Mouse (Mus musculus) lung, embryonic 14.5 days (tissue): ENCODE results near the gene Tff2. TPM values are rescaled to one million over a fixed set of nuclear protein-coding genes. Genes with fewer than 3 reads are reported as not detected.

ENCODE experiments used
- ATAC-seq: fragments of 200-750 bp; cut with Nextera tagmentation; 2 replicates; pipeline ENCODE4 v1.8.0; 2017; ENCODE audit warnings: mild to moderate bottlenecking, moderate TSS enrichment, moderate library complexity; ENCODE audit not compliant: insufficient read depth
- DNase-seq: peaks from one replicate; pipeline ENCODE4 v3.0.0-alpha.2; 2015
- H3K27ac ChIP-seq: fragments of 300-500 bp; sonication (generic); 2 replicates; pipeline ENCODE4 v1.5.1; 2014; ENCODE audit warnings: low read depth, mild to moderate bottlenecking, moderate library complexity
- H3K27me3 ChIP-seq: fragments of 300-500 bp; sonication (generic); 2 replicates; pipeline ENCODE4 v1.6.1; 2014; ENCODE audit warnings: low read length, control low read depth; ENCODE audit not compliant: insufficient read depth
- H3K36me3 ChIP-seq: fragments of 300-500 bp; sonication (generic); 2 replicates; pipeline ENCODE4 v1.6.1; 2014; ENCODE audit warnings: control low read depth; ENCODE audit not compliant: insufficient read depth
- H3K4me1 ChIP-seq: fragments of 300-500 bp; sonication (generic); 2 replicates; pipeline ENCODE4 v1.6.1; 2014; ENCODE audit warnings: antibody characterized with exemption, control low read depth; ENCODE audit not compliant: insufficient read depth
- H3K4me2 ChIP-seq: fragments of 300-500 bp; sonication (generic); 2 replicates; pipeline ENCODE4 v1.6.1; 2014; ENCODE audit warnings: mild to moderate bottlenecking
- H3K4me3 ChIP-seq: fragments of 300-500 bp; sonication (generic); 2 replicates; pipeline ENCODE4 v1.5.1; 2014; ENCODE audit warnings: low read depth, low read length
- H3K9ac ChIP-seq: fragments of 300-500 bp; sonication (generic); 2 replicates; pipeline ENCODE4 v1.6.1; 2014
- H3K9me3 ChIP-seq: fragments of 300-500 bp; sonication (generic); 2 replicates; pipeline ENCODE4 v1.6.1; 2016; ENCODE audit warnings: low read depth, low read length, control low read depth
- CTCF ChIP-seq: IDR thresholded peaks from 2 replicates; pipeline ENCODE4 v1.5.1; 2016; ENCODE audit warnings: antibody characterized with exemption, low read depth
- WGBS: fragments of 180-500 bp; shearing (Covaris S2); extraction: QIAGEN DNeasy Blood & Tissue Kit; methylation state at CpG from one replicate; pipeline ENCODE4 v1.1.7; 2014; 5-methylcytosine and 5-hydroxymethylcytosine counted together
- polyA plus RNA-seq: library from polyadenylated mRNA; unstranded; fragments of >200 nt; fragmentation: Nextera tagmentation; extraction: Ambion mirVana; gene quantifications from 2 replicates; pipeline ENCODE4 v1.2.1, GENCODE M21; 2014

Gene Tff2
- polyA plus RNA-seq, 1 experiment from 2014 or later: not detected

GRCm38 (mm10) chr17:31160291-31160690 is 16.2 kb upstream of the Tff2 start:
- no peaks in the 10 kb centered on the region for H3K27me3 ChIP-seq
- DNase-seq (no peak), ATAC-seq (no peak)
- no peaks in the 10 kb centered on the region for H3K9me3 ChIP-seq
- H3K27ac ChIP-seq: no peak overlapping the region
- H3K4me1 ChIP-seq: no peaks in the 10 kb centered on the region
- no peak for TF ChIP-seq CTCF
- WGBS: 83% methylated on average over 4 of the region's 4 CpGs
- no peak overlapping the region for H3K4me2 ChIP-seq
- H3K36me3 ChIP-seq: no peaks in the 10 kb centered on the region
- no peak overlapping the region for H3K9ac ChIP-seq
- H3K4me3 ChIP-seq: no peak overlapping the region

- no peak overlapping the region for H3K4me3 ChIP-seq
- WGBS: 66% methylated on average over 6 of the region's 6 CpGs
- H3K9ac ChIP-seq: no peak overlapping the region
- no peak for DNase-seq
- no peak overlapping the region for H3K4me2 ChIP-seq
- no peaks in the 10 kb centered on the region for H3K9me3 ChIP-seq
- TF ChIP-seq CTCF: no peak
- no peak for ATAC-seq
- no peak overlapping the region for H3K27ac ChIP-seq
- no peaks in the 10 kb centered on the region for H3K4me1 ChIP-seq
- no peaks in the 10 kb centered on the region for H3K36me3 ChIP-seq
- H3K27me3 ChIP-seq: no peaks in the 10 kb centered on the region
These were observed 13.8 kb upstream of the Tff2 start for GRCm38 (mm10) chr17:31157921-31158320.

GRCm38 (mm10) chr17:31153785-31154184 is 9.7 kb upstream of the Tff2 start:
- WGBS: 39% methylated on average over 8 of the region's 8 CpGs
- H3K4me1 ChIP-seq: no peaks in the 10 kb centered on the region

GRCm38 (mm10) chr17:31152966-31153499 is 9.0 kb upstream of the Tff2 start:
- Histone ChIP-seq H3K36me3 (no peaks in the 10 kb centered on the region), H3K4me1 (no peaks in the 10 kb centered on the region), H3K4me3 (no peak overlapping the region), H3K9me3 (no peaks in the 10 kb centered on the region), H3K27ac (no peak overlapping the region), H3K4me2 (no peak overlapping the region), H3K27me3 (no peaks in the 10 kb centered on the region), H3K9ac (no peak overlapping the region)
- no peak for TF ChIP-seq CTCF
- ATAC-seq (no peak), DNase-seq (no peak)
- WGBS: 47% methylated on average over 9 of the region's 9 CpGs

More at GRCm38 (mm10) chr17:31153785-31154184, 9.7 kb upstream of the Tff2 start:
- Histone ChIP-seq H3K9me3 (no peaks in the 10 kb centered on the region), H3K27ac (no peak overlapping the region), H3K36me3 (no peaks in the 10 kb centered on the region), H3K4me3 (no peak overlapping the region), H3K27me3 (no peaks in the 10 kb centered on the region), H3K9ac (no peak overlapping the region), H3K4me2 (no peak overlapping the region)
- TF ChIP-seq CTCF: no peak
- DNase-seq (no peak), ATAC-seq (no peak)

GRCm38 (mm10) chr17:31152512-31152911 is 8.4 kb upstream of the Tff2 start:
- no peak for DNase-seq
- Histone ChIP-seq H3K4me3 (no peak overlapping the region), H3K9me3 (no peaks in the 10 kb centered on the region), H3K4me1 (no peaks in the 10 kb centered on the region), H3K4me2 (no peak overlapping the region), H3K36me3 (no peaks in the 10 kb centered on the region), H3K27me3 (no peaks in the 10 kb centered on the region), H3K27ac (no peak overlapping the region), H3K9ac (no peak overlapping the region)
- WGBS: 64% methylated on average over 5 of the region's 5 CpGs
- no peak for ATAC-seq
- no peak for TF ChIP-seq CTCF

- DNase-seq (no peak), ATAC-seq (no peak)
- 74% methylated on average over 9 of the region's 9 CpGs for whole genome bisulfite sequencing
- Histone ChIP-seq H3K27me3 (no peaks in the 10 kb centered on the region), H3K9ac (no peak overlapping the region), H3K27ac (no peak overlapping the region), H3K4me2 (no peak overlapping the region), H3K36me3 (no peaks in the 10 kb centered on the region), H3K4me1 (no peaks in the 10 kb centered on the region; the same call in 1 of the 2 replicates), H3K4me3 (no peak overlapping the region), H3K9me3 (no peaks in the 10 kb centered on the region)
- TF ChIP-seq CTCF: no peak
These were observed 1.9 kb upstream of the Tff2 start for GRCm38 (mm10) chr17:31145998-31146397.

- no peak for ATAC-seq
- Histone ChIP-seq H3K27ac (no peak overlapping the region), H3K4me3 (no peak overlapping the region), H3K9ac (no peak overlapping the region), H3K4me2 (no peak overlapping the region), H3K4me1 (no peaks in the 10 kb centered on the region; the same call in 1 of the 2 replicates), H3K27me3 (no peaks in the 10 kb centered on the region), H3K36me3 (no peaks in the 10 kb centered on the region), H3K9me3 (no peaks in the 10 kb centered on the region)
- no peak for DNase-seq
- 87% methylated on average over 7 of the region's 7 CpGs for WGBS
- TF ChIP-seq CTCF: no peak
These were observed 2.0 kb downstream of the Tff2 start for GRCm38 (mm10) chr17:31142116-31142515.

GRCm38 (mm10) chr17:31138398-31138797 is 5.7 kb downstream of the Tff2 start:
- TF ChIP-seq CTCF: peak; percentile 83
- no peak for ATAC-seq
- no peaks in the 10 kb centered on the region for H3K36me3 ChIP-seq

More at GRCm38 (mm10) chr17:31138398-31138797, 5.7 kb downstream of the Tff2 start:
- Histone ChIP-seq H3K27ac (no peak overlapping the region), H3K9me3 (no peaks in the 10 kb centered on the region), H3K4me3 (no peak overlapping the region), H3K9ac (no peak overlapping the region), H3K4me2 (no peak overlapping the region), H3K4me1 (no peaks in the 10 kb centered on the region), H3K27me3 (no peaks in the 10 kb centered on the region)
- DNase-seq: peak; percentile 84
- WGBS: 12% methylated on average over 5 of the region's 5 CpGs
